Mouse (Mus musculus) CH12.LX (cell line): Measurements from ENCODE around the gene Nhsl2.
"Not testable (repeated sequence)": the region's sequence is repeated elsewhere in the genome, so short reads cannot be mapped to it uniquely, and the experiment has no call there.

Experiments used
- CTCF ChIP-seq, 2 experiments: IDR thresholded peaks in 1 of 2; conservative IDR thresholded peaks in 1 of 2; 2 replicates each; pipeline ENCODE4 v1.5.1; 2011 to 2012; ENCODE audit warnings: low read depth in 2 of 2, low read length in 2 of 2, improper control_type of control experiment in 1 of 2, inconsistent platforms in 1 of 2, mild to moderate bottlenecking in 1 of 2, moderate library complexity in 1 of 2
- E2F4 ChIP-seq: IDR thresholded peaks from 2 replicates; pipeline ENCODE4 v1.6.1; 2011; ENCODE audit warnings: low read depth, low read length, improper control_type of control experiment; ENCODE audit not compliant: insufficient replicate concordance
- JUN ChIP-seq: IDR thresholded peaks from 2 replicates; pipeline ENCODE4 v1.6.1; 2011; ENCODE audit warnings: low read depth, mild to moderate bottlenecking, low read length, improper control_type of control experiment, moderate library complexity; ENCODE audit not compliant: insufficient read depth
- POLR2A ChIP-seq: IDR thresholded peaks from 2 replicates; pipeline ENCODE4 v1.6.1; 2011; ENCODE audit warnings: low read depth, mild to moderate bottlenecking, improper control_type of control experiment, low read length

GRCm38 (mm10) chrX:102103830-102104229, 254.6 kb downstream of the Nhsl2 start:
- not testable (repeated sequence) for TF ChIP-seq E2F4; CTCF (conservative IDR thresholded peaks at IDR 0.05 in 1 of 2, IDR thresholded peaks at IDR 0.05 in 1 of 2; ENCODE audit: low read depth in 2 of 2, low read length in 2 of 2); POLR2A; JUN
